Mouse (Mus musculus) limb, embryonic 10.5 days (tissue): ENCODE data around the gene Gstm1. TPM values are rescaled to one million over a fixed set of nuclear protein-coding genes. Genes with fewer than 3 reads are reported as not detected.
"Not testable (repeated sequence)": the region's sequence is repeated elsewhere in the genome, so short reads cannot be mapped to it uniquely, and the experiment has no call there.

Experiments
- DNase-seq: peaks from one replicate; pipeline ENCODE4 v3.0.0-alpha.2; 2017; ENCODE audit warnings: low spot score
- H3K27ac ChIP-seq: fragments of 300-500 bp; sonication (generic); 2 replicates; pipeline ENCODE4 v1.5.1; 2016; ENCODE audit warnings: mild to moderate bottlenecking
- H3K27me3 ChIP-seq: fragments of 300-500 bp; sonication (generic); 2 replicates; pipeline ENCODE4 v1.6.1; 2016; ENCODE audit warnings: low read depth, mild to moderate bottlenecking; ENCODE audit not compliant: poor library complexity, severe bottlenecking
- H3K36me3 ChIP-seq: fragments of 300-500 bp; sonication (generic); 2 replicates; pipeline ENCODE4 v1.6.1; 2016; ENCODE audit warnings: mild to moderate bottlenecking, moderate library complexity
- H3K4me1 ChIP-seq: fragments of 300-500 bp; sonication (generic); 2 replicates; pipeline ENCODE4 v1.6.1; 2016
- H3K4me3 ChIP-seq: fragments of 300-500 bp; sonication (generic); 2 replicates; pipeline ENCODE4 v1.5.1; 2016; ENCODE audit warnings: mild to moderate bottlenecking, moderate library complexity
- H3K9me3 ChIP-seq: fragments of 300-500 bp; sonication (generic); replicated peaks from 2 replicates; pipeline ENCODE4 v1.6.1; 2016; ENCODE audit warnings: mild to moderate bottlenecking
- WGBS: fragments of 180-500 bp; shearing (Covaris S2); methylation state at CpG from one replicate; pipeline ENCODE4 v1.1.7; 2016; 5-methylcytosine and 5-hydroxymethylcytosine counted together
- polyA plus RNA-seq: library from polyadenylated mRNA; unstranded; fragments of >200 nt; fragmentation: Nextera tagmentation; extraction: Ambion mirVana; gene quantifications from 2 replicates; pipeline ENCODE4 v1.2.1, GENCODE M21; 2016

Gene Gstm1
- polyA plus RNA-seq, 1 experiment from 2014 or later: 27.8 TPM

- no peak overlapping the region for H3K27ac ChIP-seq
- DNase-seq: no peak
- no peaks in the 10 kb centered on the region for H3K27me3 ChIP-seq
- 91% methylated on average over 4 of the region's 4 CpGs for WGBS
- no peaks in the 10 kb centered on the region for H3K4me1 ChIP-seq
- no peaks in the 10 kb centered on the region for H3K36me3 ChIP-seq
- H3K4me3 ChIP-seq: no peak overlapping the region
- no peaks in the 10 kb centered on the region for H3K9me3 ChIP-seq
Measured at GRCm38 (mm10) chr3:108028641-108029365, 11.0 kb upstream of the Gstm1 start.

GRCm38 (mm10) chr3:108026597-108026996 lies 8.8 kb upstream of the Gstm1 start:
- no peak for DNase-seq
- Histone ChIP-seq H3K9me3 (no peaks in the 10 kb centered on the region), H3K27ac (no peak overlapping the region), H3K27me3 (no peaks in the 10 kb centered on the region), H3K4me1 (no peaks in the 10 kb centered on the region), H3K36me3 (no peaks in the 10 kb centered on the region), H3K4me3 (no peak overlapping the region)
- 83% methylated on average over 1 of the region's 1 CpGs for WGBS

- Histone ChIP-seq H3K9me3 (no peaks in the 10 kb centered on the region), H3K4me1 (no peaks in the 10 kb centered on the region), H3K27me3 (no peaks in the 10 kb centered on the region), H3K4me3 (no peak overlapping the region), H3K27ac (no peak overlapping the region), H3K36me3 (no peaks in the 10 kb centered on the region)
- 79% methylated on average over 5 of the region's 5 CpGs for WGBS
- no peak for DNase-seq
Measured at GRCm38 (mm10) chr3:108026049-108026448, 8.3 kb upstream of the Gstm1 start.

- 68% methylated on average over 4 of the region's 4 CpGs for WGBS
- Histone ChIP-seq H3K9me3 (no peaks in the 10 kb centered on the region), H3K4me1 (no peaks in the 10 kb centered on the region), H3K36me3 (no peaks in the 10 kb centered on the region), H3K27me3 (no peaks in the 10 kb centered on the region), H3K4me3 (no peak overlapping the region), H3K27ac (no peak overlapping the region)
- no peak for DNase-seq
Measured at GRCm38 (mm10) chr3:108025318-108025717, 7.5 kb upstream of the Gstm1 start.

GRCm38 (mm10) chr3:108022650-108023049 lies 4.9 kb upstream of the Gstm1 start:
- no peaks in the 10 kb centered on the region for H3K9me3 ChIP-seq
- H3K27ac ChIP-seq: no peak overlapping the region
- H3K4me1 ChIP-seq: peaks cover 8% of the 10 kb centered on the region
- no peak for DNase-seq
- H3K4me3 ChIP-seq: no peak overlapping the region
- WGBS: 83% methylated on average over 6 of the region's 6 CpGs
- no peaks in the 10 kb centered on the region for H3K36me3 ChIP-seq
- no peaks in the 10 kb centered on the region for H3K27me3 ChIP-seq

GRCm38 (mm10) chr3:108020351-108021022 lies 2.7 kb upstream of the Gstm1 start:
- WGBS: 74% methylated on average over 11 of the region's 11 CpGs
- not testable (repeated sequence) for H3K36me3 ChIP-seq, DNase-seq, H3K9me3 ChIP-seq, H3K4me3 ChIP-seq, H3K27ac ChIP-seq, H3K27me3 ChIP-seq
- peaks cover 16% of the 10 kb centered on the region for H3K4me1 ChIP-seq

GRCm38 (mm10) chr3:108019226-108019625 lies 1.5 kb upstream of the Gstm1 start:
- not testable (repeated sequence) for H3K27ac ChIP-seq, H3K36me3 ChIP-seq, DNase-seq, H3K27me3 ChIP-seq, H3K9me3 ChIP-seq, H3K4me3 ChIP-seq
- 83% methylated on average over 3 of the region's 3 CpGs for WGBS
- peaks cover 18% of the 10 kb centered on the region for H3K4me1 ChIP-seq

GRCm38 (mm10) chr3:108018190-108018820 lies 532 bp upstream of the Gstm1 start:
- H3K4me3 ChIP-seq: peak overlapping the region; percentile 58
- WGBS: 36% methylated on average over 14 of the region's 14 CpGs
- peak overlapping the region; percentile 85 for H3K27ac ChIP-seq
- no peak for DNase-seq
- H3K27me3 ChIP-seq: 0 out of 2 replicates have a peak, but pooled peaks cover 4% of the 10 kb centered on the region
- H3K36me3 ChIP-seq: no peaks in the 10 kb centered on the region
- no peaks in the 10 kb centered on the region for H3K9me3 ChIP-seq
- H3K4me1 ChIP-seq: peaks cover 18% of the 10 kb centered on the region

- 90% methylated on average over 5 of the region's 5 CpGs for WGBS
- H3K4me1 ChIP-seq: peaks cover 18% of the 10 kb centered on the region
- H3K27me3 ChIP-seq, H3K4me3 ChIP-seq, H3K36me3 ChIP-seq, DNase-seq, H3K9me3 ChIP-seq, H3K27ac ChIP-seq: not testable (repeated sequence)
Measured at GRCm38 (mm10) chr3:108016468-108016867, 1.3 kb downstream of the Gstm1 start.

- DNase-seq: no peak
Measured at GRCm38 (mm10) chr3:108014974-108015346, 2.8 kb downstream of the Gstm1 start.

GRCm38 (mm10) chr3:108014098-108014973 lies 3.4 kb downstream of the Gstm1 start:
- DNase-seq: no peak
- no peaks in the 10 kb centered on the region for H3K9me3 ChIP-seq
- 82% methylated on average over 8 of the region's 8 CpGs for WGBS

More at GRCm38 (mm10) chr3:108014974-108015346, 2.8 kb downstream of the Gstm1 start:
- Histone ChIP-seq H3K9me3 (no peaks in the 10 kb centered on the region), H3K36me3 (no peaks in the 10 kb centered on the region), H3K27me3 (0 out of 2 replicates have a peak, but pooled peaks cover 4% of the 10 kb centered on the region), H3K4me1 (peaks cover 18% of the 10 kb centered on the region), H3K27ac (no peak overlapping the region), H3K4me3 (no peak overlapping the region)
- WGBS: 90% methylated on average over 2 of the region's 2 CpGs

GRCm38 (mm10) chr3:108013331-108013871 lies 4.4 kb downstream of the Gstm1 start:
- 90% methylated on average over 4 of the region's 4 CpGs for WGBS
- Histone ChIP-seq H3K27me3 (0 out of 2 replicates have a peak, but pooled peaks cover 4% of the 10 kb centered on the region), H3K27ac (no peak overlapping the region), H3K9me3 (no peaks in the 10 kb centered on the region), H3K36me3 (no peaks in the 10 kb centered on the region), H3K4me1 (peaks cover 15% of the 10 kb centered on the region), H3K4me3 (no peak overlapping the region)
- no peak for DNase-seq

More at GRCm38 (mm10) chr3:108014098-108014973, 3.4 kb downstream of the Gstm1 start:
- peaks cover 18% of the 10 kb centered on the region for H3K4me1 ChIP-seq
- no peak overlapping the region for H3K27ac ChIP-seq
- H3K27me3 ChIP-seq: 0 out of 2 replicates have a peak, but pooled peaks cover 4% of the 10 kb centered on the region
- no peak overlapping the region for H3K4me3 ChIP-seq
- no peaks in the 10 kb centered on the region for H3K36me3 ChIP-seq
